Mouse (Mus musculus): ENCODE measurements around the gene Stx1b. TPM values are rescaled to one million over a fixed set of nuclear protein-coding genes. Genes with fewer than 3 reads are reported as not detected.

The Stx1b gene
- total and polyA plus RNA-seq, 3 experiments: 0.08 to 0.31 TPM; not detected in 1

DNA sequence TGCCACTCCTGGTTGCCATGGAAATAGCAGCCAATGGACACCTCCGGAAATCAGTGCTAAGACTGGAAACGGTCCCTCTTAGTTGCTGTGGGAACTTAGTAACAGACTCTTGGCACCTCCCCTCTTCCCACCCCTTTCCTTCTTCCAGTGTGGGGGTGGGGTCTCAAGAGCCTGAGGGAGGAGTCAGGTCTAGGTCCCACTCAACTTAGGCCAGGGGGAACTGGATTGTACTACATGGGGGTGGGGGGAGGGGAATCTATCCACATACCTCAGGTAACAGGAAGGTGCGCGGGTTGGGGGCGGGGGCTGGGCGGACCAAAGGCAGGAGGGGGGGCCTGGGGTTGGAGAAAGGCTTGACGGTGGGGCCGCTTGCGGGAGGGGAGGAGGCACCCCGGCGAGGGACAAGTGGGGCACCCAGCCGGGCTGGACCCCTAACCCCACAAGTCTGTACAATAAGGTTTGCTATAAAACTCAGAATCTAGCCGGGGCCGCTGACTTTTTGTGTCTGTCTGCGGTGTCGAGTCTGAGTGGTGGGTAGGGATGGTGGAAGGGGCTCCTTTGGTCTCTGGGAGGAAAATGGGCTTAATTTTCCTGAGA, 55.3 kb downstream of the Stx1b start:
- H3K9me3 ChIP-seq (replicated peaks; ENCODE audit: low read length): no peaks in the 10 kb centered on the region
- H3K4me1 ChIP-seq (ENCODE audit: control insufficient read depth in 1 of 2, insufficient read depth in 2 of 2): peaks cover 5 to 60% of the 10 kb centered on the region in 2 experiments
- H3K4me2 ChIP-seq (ENCODE audit: insufficient read depth, low read depth, poor library complexity, severe bottlenecking): peak overlapping the region; percentile 39
- DNase-seq (ENCODE audit: extremely low read depth): peak; percentile 65
- in situ Hi-C loops (cut with MboI; ENCODE audit: low pct_ligation_motif_present, low pct_unique_long_range_greater_than_20kb, low sequenced_read_pairs): loop anchor here (25.0 kb wide), 1 partner anchor 407 kb away; no protein-coding TSS in a partner anchor
- H3K27me3 ChIP-seq (replicated peaks): no peaks in the 10 kb centered on the region
- dilution Hi-C loops (cut with MboI; ENCODE audit: extremely low pct_ligation_motif_present, extremely low pct_unique_long_range_greater_than_20kb, low sequenced_read_pairs): no loop called here
- H3K79me2 ChIP-seq (replicated peaks; ENCODE audit: control insufficient read depth, extremely low read depth, insufficient read depth, poor library complexity, severe bottlenecking): peaks cover 14% of the 10 kb centered on the region
- TF ChIP-seq CHD2 (IDR thresholded peaks at IDR 0.05; ENCODE audit: low read length) (peak; percentile 24; the same call in 1 of the 2 replicates), ZNF384 (IDR thresholded peaks at IDR 0.05; ENCODE audit: low read depth, low read length) (no peak)
- peak overlapping the region; percentile 63; the same call in 1 of the 2 replicates for H3K27ac ChIP-seq (ENCODE audit: insufficient read depth, low read depth)
- peak overlapping the region; percentile 9; the same call in 1 of the 2 replicates for H3K9ac ChIP-seq (ENCODE audit: insufficient read depth, low read depth)
- peaks cover 18 to 47% of the 10 kb centered on the region in 2 experiments for H3K36me3 ChIP-seq (replicated peaks in 1 of 2; ENCODE audit: control insufficient read depth in 1 of 2, insufficient read depth in 1 of 2, low read length in 1 of 2)
- H3K4me3 ChIP-seq (replicated peaks in 1 of 3; ENCODE audit: low read depth in 2 of 3, low read length in 2 of 3, poor library complexity in 1 of 3): peak overlapping the region; percentile 77 to 87 (median 78)

GRCm38 (mm10) chr7:127768346-127768996, 55.9 kb downstream of the Stx1b start:
- Histone ChIP-seq H3K4me2 (ENCODE audit: insufficient read depth, low read depth, poor library complexity, severe bottlenecking) (no peak overlapping the region), H3K27me3 (replicated peaks) (no peaks in the 10 kb centered on the region), H3K36me3 (replicated peaks in 1 of 2; ENCODE audit: control insufficient read depth in 1 of 2, insufficient read depth in 1 of 2, low read length in 1 of 2) (peaks cover 23 to 46% of the 10 kb centered on the region in 2 experiments), H3K4me3 (replicated peaks in 1 of 3; ENCODE audit: low read depth in 2 of 3, low read length in 2 of 3, poor library complexity in 1 of 3) (no peak overlapping the region), H3K27ac (ENCODE audit: insufficient read depth, low read depth) (no peak overlapping the region), H3K9ac (ENCODE audit: insufficient read depth, low read depth) (no peak overlapping the region), H3K79me2 (replicated peaks; ENCODE audit: control insufficient read depth, extremely low read depth, insufficient read depth, poor library complexity, severe bottlenecking) (peaks cover 14% of the 10 kb centered on the region), H3K4me1 (ENCODE audit: control insufficient read depth in 1 of 2, insufficient read depth in 2 of 2) (peaks cover 2 to 60% of the 10 kb centered on the region in 2 experiments), H3K9me3 (replicated peaks; ENCODE audit: low read length) (no peaks in the 10 kb centered on the region)
- DNase-seq (ENCODE audit: extremely low read depth): no peak
- in situ Hi-C loops (cut with MboI; ENCODE audit: low pct_ligation_motif_present, low pct_unique_long_range_greater_than_20kb, low sequenced_read_pairs) (loop anchor here (25.0 kb wide), 1 partner anchor 406 kb away; no protein-coding TSS in a partner anchor), dilution Hi-C loops (cut with MboI; ENCODE audit: extremely low pct_ligation_motif_present, extremely low pct_unique_long_range_greater_than_20kb, low sequenced_read_pairs) (no loop called here)
- TF ChIP-seq CTCF (conservative IDR thresholded peaks at IDR 0.05 in 1 of 2, IDR thresholded peaks at IDR 0.05 in 1 of 2; ENCODE audit: low read depth in 2 of 2, low read length in 2 of 2) (peak in 1 of 2 experiments; percentile 65; a peak in 2 of 4 replicates), MAZ (IDR thresholded peaks at IDR 0.05; ENCODE audit: low read depth, low read length) (0 out of 2 replicates have a peak, but pooled peaks have one; percentile 51), IRF4 (IDR thresholded peaks at IDR 0.05; ENCODE audit: low read depth, low read length) (0 out of 2 replicates have a peak, but pooled peaks have one; percentile 30), RAD21 (IDR thresholded peaks at IDR 0.05; ENCODE audit: low read depth, low read length) (peak; percentile 54), TCF12 (IDR thresholded peaks at IDR 0.05; ENCODE audit: low read depth, low read length) (no peak), SMC3 (IDR thresholded peaks at IDR 0.05; ENCODE audit: low read depth, low read length) (peak; percentile 58), NRF1 (IDR thresholded peaks at IDR 0.05; ENCODE audit: low read depth, low read length) (no peak), CHD2 (IDR thresholded peaks at IDR 0.05; ENCODE audit: low read length) (peak; percentile 44; the same call in 1 of the 2 replicates)

All from CH12.LX (cell line).